Mouse (Mus musculus): ENCODE results near the gene Spint2. TPM values are rescaled to one million over a fixed set of nuclear protein-coding genes. Genes with fewer than 3 reads are reported as not detected.

The Spint2 gene
- 525 and 574 TPM in 2 replicates for polyA plus RNA-seq (2015; fragmentation: Nextera tagmentation; extraction: Ambion mirVana)

- peak within 1 kb of the TSS; percentile 93 for H3K4me2 ChIP-seq
- no peaks in the 10 kb centered on the region for H3K36me3 ChIP-seq
- peak; percentile 86 for ATAC-seq (ENCODE audit: insufficient read depth, low FRiP score, low read depth)
- H3K27ac ChIP-seq: peak within 1 kb of the TSS; percentile 92
- H3K27me3 ChIP-seq (replicated peaks): 0 out of 2 replicates have a peak, but pooled peaks cover 11% of the 10 kb centered on the region
- no peaks in the 10 kb centered on the region for H3K9me3 ChIP-seq
- under 1% methylated on average over 76 of the region's 80 CpGs for WGBS
- peaks cover 8% of the 10 kb centered on the region; the same call in 1 of the 2 replicates for H3K4me1 ChIP-seq
- H3K4me3 ChIP-seq (replicated peaks): peak within 1 kb of the TSS; percentile 57
- H3K9ac ChIP-seq: peak within 1 kb of the TSS; percentile 49
Measured at GRCm38 (mm10) chr7:29281201-29282073, at the start of gene Spint2. Gene Spint2 (minus strand): TSS chr7:29281912.

- ATAC-seq (ENCODE audit: insufficient read depth, low FRiP score, low read depth): no peak
- Histone ChIP-seq H3K27me3 (replicated peaks) (no peaks in the 10 kb centered on the region), H3K36me3 (peaks cover 41% of the 10 kb centered on the region), H3K27ac (no peak overlapping the region), H3K9ac (no peak overlapping the region), H3K9me3 (no peaks in the 10 kb centered on the region), H3K4me3 (replicated peaks) (no peak overlapping the region), H3K4me1 (no peaks in the 10 kb centered on the region), H3K4me2 (no peak overlapping the region)
- WGBS: 92% methylated on average over 16 of the region's 16 CpGs
Measured at GRCm38 (mm10) chr7:29328984-29329383, 47.3 kb upstream of the Spint2 start.

- Histone ChIP-seq H3K4me3 (replicated peaks) (no peak overlapping the region), H3K27ac (no peak overlapping the region), H3K4me2 (no peak overlapping the region), H3K4me1 (no peaks in the 10 kb centered on the region), H3K27me3 (replicated peaks) (no peaks in the 10 kb centered on the region), H3K9me3 (no peaks in the 10 kb centered on the region), H3K9ac (no peak overlapping the region), H3K36me3 (peaks cover 46% of the 10 kb centered on the region)
- WGBS: 73% methylated on average over 6 of the region's 6 CpGs
- ATAC-seq (ENCODE audit: insufficient read depth, low FRiP score, low read depth): no peak
Measured at GRCm38 (mm10) chr7:29327087-29327486, 45.4 kb upstream of the Spint2 start.

GRCm38 (mm10) chr7:29319337-29320307 lies 37.9 kb upstream of the Spint2 start:
- Histone ChIP-seq H3K27me3 (replicated peaks) (no peaks in the 10 kb centered on the region), H3K4me2 (peak overlapping the region; percentile 44), H3K36me3 (peaks cover 10% of the 10 kb centered on the region; the same call in 1 of the 2 replicates), H3K4me3 (replicated peaks) (peak overlapping the region; percentile 27), H3K9me3 (no peaks in the 10 kb centered on the region), H3K27ac (peak overlapping the region; percentile 82), H3K9ac (no peak overlapping the region), H3K4me1 (peaks cover 47% of the 10 kb centered on the region)
- no peak for ATAC-seq (ENCODE audit: insufficient read depth, low FRiP score, low read depth)
- WGBS: 17% methylated on average over 19 of the region's 19 CpGs

- WGBS: 11% methylated on average over 18 of the region's 18 CpGs
- Histone ChIP-seq H3K9me3 (no peaks in the 10 kb centered on the region), H3K4me2 (peak overlapping the region; percentile 44), H3K36me3 (no peaks in the 10 kb centered on the region), H3K4me1 (peaks cover 47% of the 10 kb centered on the region), H3K4me3 (replicated peaks) (peak overlapping the region; percentile 27), H3K9ac (no peak overlapping the region), H3K27ac (peak overlapping the region; percentile 82), H3K27me3 (replicated peaks) (no peaks in the 10 kb centered on the region)
- peak; percentile 33; the same call in 1 of the 2 replicates for ATAC-seq (ENCODE audit: insufficient read depth, low FRiP score, low read depth)
Measured at GRCm38 (mm10) chr7:29318115-29318911, 36.6 kb upstream of the Spint2 start.

GRCm38 (mm10) chr7:29317558-29317957 lies 35.8 kb upstream of the Spint2 start:
- ATAC-seq (ENCODE audit: insufficient read depth, low FRiP score, low read depth): peak; percentile 20; the same call in 1 of the 2 replicates
- Histone ChIP-seq H3K4me3 (replicated peaks) (no peak overlapping the region), H3K36me3 (no peaks in the 10 kb centered on the region), H3K9ac (no peak overlapping the region), H3K9me3 (no peaks in the 10 kb centered on the region), H3K27ac (peak overlapping the region; percentile 82), H3K4me2 (peak overlapping the region; percentile 44), H3K4me1 (peaks cover 50% of the 10 kb centered on the region), H3K27me3 (replicated peaks) (no peaks in the 10 kb centered on the region)
- 0% methylated on average over 2 of the region's 2 CpGs for WGBS

- peak; percentile 44; the same call in 1 of the 2 replicates for ATAC-seq (ENCODE audit: insufficient read depth, low FRiP score, low read depth)
- H3K36me3 ChIP-seq: no peaks in the 10 kb centered on the region
- no peaks in the 10 kb centered on the region for H3K27me3 ChIP-seq (replicated peaks)
- H3K4me1 ChIP-seq: peaks cover 50% of the 10 kb centered on the region
- H3K4me3 ChIP-seq (replicated peaks): no peak overlapping the region; the same call in 1 of the 2 replicates
- H3K9me3 ChIP-seq: no peaks in the 10 kb centered on the region
- H3K27ac ChIP-seq: peak overlapping the region; percentile 82
- 8% methylated on average over 10 of the region's 10 CpGs for WGBS
- no peak overlapping the region for H3K9ac ChIP-seq
- H3K4me2 ChIP-seq: peak overlapping the region; percentile 44
Measured at GRCm38 (mm10) chr7:29316976-29317375, 35.3 kb upstream of the Spint2 start.

GRCm38 (mm10) chr7:29316137-29316734 lies 34.5 kb upstream of the Spint2 start:
- H3K36me3 ChIP-seq: no peaks in the 10 kb centered on the region
- no peaks in the 10 kb centered on the region for H3K27me3 ChIP-seq (replicated peaks)
- no peak overlapping the region for H3K4me3 ChIP-seq (replicated peaks)
- no peak overlapping the region for H3K9ac ChIP-seq
- H3K4me1 ChIP-seq: peaks cover 50% of the 10 kb centered on the region
- ATAC-seq (ENCODE audit: insufficient read depth, low FRiP score, low read depth): no peak
- 0 out of 2 replicates have a peak overlapping the region, but pooled peaks have one; percentile 5 for H3K4me2 ChIP-seq
- 58% methylated on average over 17 of the region's 17 CpGs for WGBS
- H3K27ac ChIP-seq: peak overlapping the region; percentile 82
- H3K9me3 ChIP-seq: no peaks in the 10 kb centered on the region

GRCm38 (mm10) chr7:29314844-29315628 lies 33.3 kb upstream of the Spint2 start:
- Histone ChIP-seq H3K9me3 (no peaks in the 10 kb centered on the region), H3K27me3 (replicated peaks) (no peaks in the 10 kb centered on the region), H3K27ac (no peak overlapping the region), H3K9ac (no peak overlapping the region), H3K4me3 (replicated peaks) (no peak overlapping the region), H3K4me2 (no peak overlapping the region), H3K4me1 (peaks cover 44% of the 10 kb centered on the region), H3K36me3 (no peaks in the 10 kb centered on the region)
- no peak for ATAC-seq (ENCODE audit: insufficient read depth, low FRiP score, low read depth)
- WGBS: 72% methylated on average over 13 of the region's 13 CpGs

GRCm38 (mm10) chr7:29313572-29314261 lies 32.0 kb upstream of the Spint2 start:
- Histone ChIP-seq H3K27ac (no peak overlapping the region), H3K9me3 (no peaks in the 10 kb centered on the region), H3K4me2 (no peak overlapping the region), H3K9ac (no peak overlapping the region), H3K4me1 (peaks cover 40% of the 10 kb centered on the region), H3K27me3 (replicated peaks) (no peaks in the 10 kb centered on the region; the same call in 1 of the 2 replicates), H3K4me3 (replicated peaks) (no peak overlapping the region), H3K36me3 (no peaks in the 10 kb centered on the region)
- WGBS: 51% methylated on average over 9 of the region's 9 CpGs
- ATAC-seq (ENCODE audit: insufficient read depth, low FRiP score, low read depth): no peak

All from stomach, embryonic 15.5 days (tissue).